Mouse (Mus musculus): ENCODE data around the gene Tex22.

Gene Tex22

DNA sequence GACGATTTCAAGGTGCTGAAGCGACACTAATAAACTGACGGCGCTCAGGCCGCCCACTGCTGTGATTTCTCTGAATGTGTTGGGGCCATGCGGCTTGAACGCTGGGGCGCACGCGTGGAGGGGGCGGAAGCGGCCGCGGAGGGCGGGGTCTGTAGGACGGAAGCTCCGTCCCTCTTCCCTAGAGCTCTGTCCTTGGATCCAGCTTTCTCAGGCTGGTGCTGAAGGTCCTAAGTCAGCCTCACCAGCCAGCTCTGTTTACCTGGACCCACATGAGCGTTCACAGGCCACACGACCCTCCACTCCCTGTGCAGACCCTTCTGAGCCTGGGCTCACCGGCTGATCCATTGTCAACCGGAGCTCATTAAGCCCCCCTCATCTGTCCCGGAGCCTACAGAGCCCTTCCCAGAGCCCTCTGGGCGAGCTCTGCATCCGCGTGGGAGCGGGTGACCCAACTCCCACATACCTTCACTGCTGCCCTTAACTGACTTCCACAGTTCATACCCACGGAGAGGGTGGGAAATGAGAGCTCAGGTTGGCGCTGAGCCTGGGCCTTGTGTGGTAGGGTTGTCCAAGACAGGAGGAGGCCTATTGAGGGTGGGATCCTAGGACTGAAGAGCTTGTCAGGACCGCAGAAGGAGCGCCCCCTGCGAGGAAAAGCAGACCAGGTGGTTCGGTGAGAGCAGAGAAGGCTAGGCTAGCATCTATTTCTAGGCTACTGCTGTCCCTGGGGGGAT, at the start of gene Tex22:
TSS of gene Tex22 (plus strand) at position 174 of the 734 bp plus-strand sequence.
- peak; percentile 75 for DNase-seq (ENCODE audit: extremely low read depth, low read depth)

DNA sequence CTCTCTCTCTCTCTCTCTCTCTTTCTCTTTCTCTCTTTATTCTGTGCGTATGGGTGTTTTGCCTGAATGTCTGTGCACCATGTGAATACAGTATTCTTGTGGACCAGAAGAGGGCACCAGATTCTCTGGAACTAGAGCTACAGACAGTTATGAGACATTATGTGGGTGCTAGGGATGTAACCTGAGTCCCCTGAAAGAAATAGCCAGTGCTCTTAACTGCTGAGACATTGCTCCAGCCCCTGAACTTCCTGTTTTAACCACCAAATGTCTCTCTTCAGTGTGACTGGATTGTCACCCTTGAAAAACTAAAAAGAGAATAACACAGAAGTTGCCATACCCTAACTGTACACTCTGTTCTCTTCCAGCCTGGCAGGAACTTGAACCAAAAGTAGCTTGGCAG, 47.7 kb upstream of the Tex22 start:
- peak; percentile 76 for DNase-seq (ENCODE audit: extremely low read depth, low read depth)

DNA sequence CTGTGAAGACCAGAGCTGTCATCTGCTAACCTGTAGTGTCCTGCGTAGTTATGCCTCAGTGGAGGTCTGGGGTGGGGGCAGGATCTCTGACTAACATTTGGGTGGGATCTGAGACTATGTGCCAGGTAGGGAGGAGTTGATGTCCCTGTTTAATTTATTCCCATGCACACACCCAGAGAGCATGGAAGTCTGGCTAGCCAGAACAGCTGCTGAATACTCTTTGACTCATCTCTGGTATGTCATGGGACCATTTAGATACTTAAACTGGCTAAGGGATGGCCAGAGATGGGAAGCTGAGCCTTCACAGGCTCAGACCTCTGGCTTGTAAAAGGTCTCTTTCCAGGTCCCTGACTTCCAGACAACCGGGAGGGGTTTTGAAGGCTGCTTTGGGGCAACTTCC, 46.8 kb upstream of the Tex22 start:
- DNase-seq (ENCODE audit: extremely low read depth, low read depth), result no peak

DNA sequence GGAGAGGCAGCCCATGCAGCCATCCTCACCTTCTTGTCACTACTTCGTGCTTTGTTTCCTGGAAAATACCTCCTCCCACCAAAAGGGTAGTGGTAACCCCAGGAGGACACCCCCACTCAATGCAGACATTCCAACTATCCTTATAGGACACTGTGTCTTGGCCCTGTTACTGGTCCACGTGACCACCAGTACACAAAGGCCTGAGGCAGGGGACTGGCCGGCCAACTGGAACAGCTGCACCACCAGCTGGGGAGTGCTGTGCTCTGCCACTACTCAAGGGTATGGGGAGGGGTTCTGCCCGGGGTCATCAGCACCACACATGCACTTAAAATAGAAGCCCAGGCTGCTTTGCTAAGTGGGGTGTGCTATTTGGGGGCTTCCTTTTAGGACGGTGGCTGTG, 46.2 kb upstream of the Tex22 start:
- no peak for DNase-seq (ENCODE audit: extremely low read depth, low read depth)

DNA sequence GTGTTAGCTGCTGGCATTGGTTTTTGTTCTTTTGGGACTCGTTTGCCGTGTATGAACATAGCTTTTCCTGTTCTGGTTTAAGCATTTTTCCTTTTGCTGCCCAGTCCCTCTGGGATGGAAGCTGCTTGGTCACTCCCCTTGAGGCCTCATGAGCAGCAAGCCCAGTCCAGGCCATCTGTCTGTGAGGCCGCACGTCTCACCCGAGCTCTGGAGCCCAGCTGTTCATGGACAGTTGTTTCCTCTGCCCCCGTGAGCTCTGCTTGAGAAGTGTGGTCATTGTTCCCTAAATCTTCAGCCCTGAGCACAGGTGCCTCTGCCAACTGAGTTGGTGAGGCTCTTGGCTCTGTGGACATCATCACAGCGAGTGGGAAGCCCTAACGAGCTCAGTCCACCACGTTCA, 45.4 kb upstream of the Tex22 start:
- no peak for DNase-seq (ENCODE audit: extremely low read depth, low read depth)

DNA sequence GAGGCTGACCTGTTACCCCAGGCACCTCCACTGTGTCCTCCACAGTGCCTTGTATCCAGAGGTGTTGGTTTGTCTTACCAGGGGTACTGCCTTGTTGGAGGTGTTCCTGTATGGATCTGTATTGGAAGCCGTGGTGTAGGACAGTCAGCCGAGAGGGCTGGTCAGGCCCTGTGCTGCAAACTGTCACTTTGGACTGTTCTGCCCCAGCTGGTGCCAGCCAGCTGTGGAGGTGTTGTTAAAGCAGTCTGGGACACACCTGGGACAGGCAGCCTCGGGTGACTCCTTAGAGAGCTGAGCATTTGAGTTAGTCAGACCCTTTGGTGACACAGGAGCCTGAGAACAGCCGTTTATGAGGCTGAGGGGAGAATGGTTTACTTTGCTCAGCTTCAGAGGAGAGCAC, 44.3 kb upstream of the Tex22 start:
- DNase-seq (ENCODE audit: extremely low read depth, low read depth), result no peak

DNA sequence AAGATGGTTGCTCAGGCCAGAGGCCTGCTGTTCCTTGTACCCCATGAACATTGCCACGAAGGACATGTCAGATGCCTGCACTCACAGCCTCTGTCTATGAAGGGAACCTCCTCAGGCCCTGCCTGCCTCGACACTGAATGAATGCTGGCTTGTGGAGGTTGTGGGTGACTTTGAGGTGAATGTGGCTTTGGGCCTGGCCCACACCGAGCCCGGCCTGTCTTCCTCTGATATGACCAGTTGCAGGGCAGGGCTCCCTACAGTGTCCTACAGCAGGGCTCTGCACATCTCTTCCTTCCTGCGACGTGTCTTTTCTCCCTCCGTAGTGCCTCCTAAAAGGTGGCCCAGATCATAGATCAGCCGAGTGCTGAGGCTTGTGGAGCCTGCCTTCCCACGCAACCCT, 43.3 kb upstream of the Tex22 start:
- DNase-seq (ENCODE audit: extremely low read depth, low read depth), result peak; percentile 57

DNA sequence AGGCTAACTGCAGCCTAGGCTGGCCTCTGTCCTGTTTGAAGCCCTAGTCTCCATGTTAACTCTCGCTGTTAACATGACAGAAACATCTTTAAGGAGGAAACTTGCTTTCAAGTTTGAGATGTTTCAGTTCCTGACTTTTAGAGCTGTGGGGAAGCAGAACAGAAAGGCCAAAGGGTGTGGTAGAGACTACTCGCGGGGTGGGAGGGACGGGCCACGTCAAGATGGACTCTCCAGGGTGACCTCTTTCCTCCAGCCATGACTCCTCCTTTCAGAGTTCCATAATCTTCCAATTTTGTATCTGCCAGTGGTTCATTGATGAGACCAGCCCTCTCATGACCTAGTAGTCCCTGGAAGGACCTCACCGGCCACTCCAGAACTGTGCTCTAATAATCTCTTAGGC, 42.9 kb upstream of the Tex22 start:
- DNase-seq (ENCODE audit: extremely low read depth, low read depth), result no peak

DNA sequence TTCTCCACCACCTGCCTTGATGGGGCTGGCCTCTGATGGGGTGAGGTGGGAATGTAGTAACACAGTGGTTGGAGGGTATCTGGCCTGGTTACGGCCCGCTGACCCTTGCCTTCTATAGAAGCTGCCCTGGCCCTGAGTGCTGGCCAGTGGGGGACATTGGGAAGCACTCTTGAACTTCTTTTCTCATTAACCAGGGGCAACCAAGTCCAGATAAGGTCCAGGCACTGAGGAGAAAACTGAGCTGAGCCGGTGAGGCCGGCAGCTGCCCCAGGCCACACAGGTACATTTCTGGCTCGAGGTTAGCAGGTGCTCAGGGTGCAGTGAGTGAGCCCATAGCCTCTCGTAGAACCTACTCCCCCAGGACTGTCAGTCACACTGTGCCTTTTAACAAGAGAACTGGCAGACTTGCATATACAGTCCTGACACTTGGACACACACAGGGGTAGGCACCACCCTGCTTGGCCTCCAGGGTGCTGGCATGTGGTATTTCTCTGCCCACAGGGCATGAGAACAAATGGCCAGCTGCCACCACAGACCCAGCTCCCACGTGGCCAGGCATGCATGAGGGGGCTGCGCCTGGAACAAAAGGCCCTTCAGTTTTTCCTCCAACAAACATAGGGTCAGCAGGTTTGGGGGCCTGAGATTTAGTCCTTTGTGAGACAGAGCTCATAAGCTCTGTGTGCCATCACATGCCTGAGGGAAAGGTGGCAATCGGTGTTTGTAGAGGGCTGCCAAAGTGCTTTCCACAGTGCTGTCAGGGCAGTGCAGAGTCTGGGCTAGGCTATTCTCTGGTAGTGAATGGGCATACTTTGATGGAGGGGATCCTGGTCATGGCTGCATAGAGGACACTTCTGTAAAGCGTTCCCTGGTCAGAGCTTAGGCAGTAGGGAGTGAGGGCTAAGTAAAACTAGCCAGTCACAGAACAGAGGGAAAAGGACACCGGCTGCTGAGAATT, 41.7 kb upstream of the Tex22 start:
- DNase-seq (ENCODE audit: extremely low read depth, low read depth), result no peak

DNA sequence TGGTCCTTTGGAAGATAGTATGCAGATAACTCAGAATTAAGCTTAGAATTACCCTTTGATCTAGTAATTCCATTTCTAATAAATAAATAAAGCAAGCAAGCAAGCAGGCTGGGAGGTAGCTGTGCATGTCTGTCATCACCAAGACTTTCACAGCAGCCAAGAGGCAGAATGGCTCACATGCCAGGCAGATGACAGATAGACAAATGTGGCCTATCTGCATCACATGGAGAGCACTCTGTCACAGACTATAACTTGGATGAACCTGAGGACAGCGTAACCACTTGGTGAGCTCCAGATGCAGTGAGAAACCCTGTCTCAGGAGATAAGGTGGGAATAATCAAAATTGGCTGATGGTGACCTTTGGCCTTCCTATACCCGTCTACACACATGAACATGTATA, 39.2 kb upstream of the Tex22 start:
- DNase-seq (ENCODE audit: extremely low read depth, low read depth), result no peak

DNA sequence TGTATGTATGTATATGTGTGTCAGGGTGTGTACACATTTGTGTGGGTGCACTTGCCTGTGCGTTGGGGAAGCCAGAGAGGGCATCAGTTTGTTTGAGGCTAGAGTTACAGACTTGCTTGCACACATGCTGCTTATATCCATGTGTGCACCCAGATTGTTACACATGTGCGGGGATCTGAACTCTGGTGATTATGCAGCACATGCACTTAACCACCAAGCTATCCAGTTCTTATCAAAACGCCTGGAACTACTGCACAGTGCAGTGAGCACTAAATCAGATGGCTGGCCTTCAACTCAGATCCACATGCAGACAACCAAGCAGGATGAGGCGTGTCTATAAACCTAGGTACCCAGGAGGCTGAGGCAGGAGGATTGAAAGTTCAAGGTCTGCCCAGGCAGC, 37.3 kb upstream of the Tex22 start:
- no peak for DNase-seq (ENCODE audit: extremely low read depth, low read depth)

DNA sequence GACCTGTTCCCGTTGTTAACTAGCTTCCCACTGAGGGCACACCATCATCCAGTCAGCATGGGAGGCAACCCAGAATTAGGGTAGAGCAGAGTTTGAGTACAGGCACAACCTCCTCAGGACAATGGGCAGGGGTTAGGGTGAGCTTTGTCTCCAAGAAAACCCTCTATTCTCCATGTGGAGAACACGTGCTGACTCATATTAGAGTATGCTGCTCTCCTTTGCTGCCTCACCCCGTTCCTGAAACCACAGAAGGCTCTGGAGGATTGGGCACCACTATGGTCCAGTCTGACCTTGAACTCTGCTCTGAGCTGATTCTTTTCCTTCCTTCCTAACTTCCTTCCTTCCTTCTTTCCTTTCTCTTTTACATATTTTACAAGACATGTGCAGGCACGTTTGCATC, 35.9 kb upstream of the Tex22 start:
- DNase-seq (ENCODE audit: extremely low read depth, low read depth), result no peak

DNA sequence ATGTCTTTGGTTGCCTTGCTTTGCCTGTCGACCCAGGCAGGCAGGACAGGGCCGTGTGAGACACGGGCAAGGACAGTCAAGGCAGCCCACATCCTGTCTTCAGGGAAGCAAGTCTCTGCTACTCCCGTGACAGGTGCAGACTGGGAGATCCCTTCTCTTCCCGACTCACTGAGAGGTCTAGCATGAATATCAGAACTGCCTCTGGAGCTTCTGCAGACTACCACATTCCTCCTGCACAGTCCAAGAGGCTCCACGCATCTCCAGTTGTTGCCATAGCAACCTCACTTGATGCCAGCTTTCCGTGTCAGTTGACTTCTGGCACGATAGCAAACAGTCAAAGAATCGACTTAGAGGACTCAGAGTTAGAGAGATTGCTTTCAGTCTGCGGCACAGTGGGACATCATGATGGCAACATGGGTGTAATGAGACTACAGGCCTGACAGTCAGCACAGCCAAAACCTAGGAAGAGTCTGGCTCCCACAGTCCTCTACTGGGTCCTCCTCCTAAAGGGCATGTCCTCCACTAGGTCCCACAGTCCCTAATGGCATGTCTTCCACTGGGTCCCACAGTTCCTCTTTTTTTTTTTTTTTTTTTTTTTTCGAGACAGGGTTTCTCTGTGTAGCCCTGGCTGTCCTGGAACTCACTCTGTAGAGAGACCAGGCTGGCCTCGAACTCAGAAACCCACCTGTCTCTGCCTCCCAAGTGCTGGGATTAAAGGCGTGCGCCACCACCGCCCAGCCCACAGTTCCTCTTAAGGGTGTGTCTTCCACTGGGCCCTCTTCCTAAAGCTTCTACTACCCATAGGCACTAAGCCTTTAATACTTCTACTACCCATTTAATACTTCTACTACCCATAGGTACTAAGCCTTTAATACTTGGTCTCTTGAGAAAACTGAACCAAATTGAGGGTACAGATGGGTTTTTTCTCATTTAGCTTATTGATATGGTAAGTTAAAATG, 32.5 kb upstream of the Tex22 start:
- DNase-seq (ENCODE audit: extremely low read depth, low read depth), result peak; percentile 77

DNA sequence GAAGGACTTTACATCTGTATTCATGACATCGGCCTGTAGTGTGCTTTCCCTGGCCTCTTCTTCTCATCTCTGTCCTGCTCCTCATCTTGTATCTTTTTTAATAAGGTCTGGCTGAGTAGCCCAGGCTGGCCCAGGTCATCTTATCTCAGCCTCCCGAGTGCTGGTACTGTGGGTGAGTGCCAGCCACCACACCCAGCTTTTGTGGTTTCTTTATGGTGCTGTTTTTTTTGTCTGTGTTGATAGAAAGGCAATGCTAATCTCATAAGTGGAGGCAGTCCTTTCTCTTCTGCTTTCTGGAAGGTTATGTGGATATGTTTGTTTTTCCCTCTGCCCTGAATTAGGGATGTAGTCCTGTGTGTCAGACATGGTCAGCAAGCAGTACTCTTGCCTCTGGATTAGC, 31.8 kb upstream of the Tex22 start:
- DNase-seq (ENCODE audit: extremely low read depth, low read depth), result peak; percentile 99

DNA sequence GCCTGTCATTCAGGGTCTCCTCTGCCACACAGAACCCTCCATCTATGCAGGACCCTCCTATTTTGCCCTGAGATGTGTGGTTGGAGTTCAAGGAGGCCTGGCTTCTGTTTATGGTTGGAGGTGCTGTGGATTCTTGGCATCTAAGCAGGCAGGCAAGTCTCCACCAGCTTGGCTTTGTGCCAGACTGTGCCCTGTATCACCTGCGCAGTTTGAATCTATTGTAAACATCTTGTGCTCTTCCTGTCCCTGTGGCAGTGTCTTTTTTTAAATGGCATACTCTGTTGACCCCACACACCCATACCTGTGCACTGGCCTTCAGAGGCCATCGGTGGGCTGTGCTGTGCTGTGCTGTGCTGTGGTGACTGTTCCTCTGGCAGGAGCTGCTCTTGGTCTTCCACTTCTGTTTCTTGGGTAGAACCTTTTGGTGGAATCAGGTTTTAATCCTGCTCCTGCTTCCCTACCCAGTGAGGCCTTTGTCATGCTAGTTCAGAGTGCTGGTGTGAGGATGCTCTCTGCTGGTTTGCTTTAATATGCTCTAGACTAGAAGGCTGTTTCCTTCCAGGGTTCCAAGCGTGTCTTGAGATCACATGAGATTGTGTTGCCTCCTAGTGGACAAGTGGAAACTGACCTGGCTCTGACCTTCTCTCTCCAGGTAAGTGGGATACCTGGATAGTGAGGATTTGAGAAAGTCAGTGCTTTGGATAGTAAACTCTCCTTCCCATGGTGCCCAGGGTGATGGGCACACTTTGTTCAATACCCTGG, 29.2 kb upstream of the Tex22 start:
- DNase-seq (ENCODE audit: extremely low read depth, low read depth), result no peak

DNA sequence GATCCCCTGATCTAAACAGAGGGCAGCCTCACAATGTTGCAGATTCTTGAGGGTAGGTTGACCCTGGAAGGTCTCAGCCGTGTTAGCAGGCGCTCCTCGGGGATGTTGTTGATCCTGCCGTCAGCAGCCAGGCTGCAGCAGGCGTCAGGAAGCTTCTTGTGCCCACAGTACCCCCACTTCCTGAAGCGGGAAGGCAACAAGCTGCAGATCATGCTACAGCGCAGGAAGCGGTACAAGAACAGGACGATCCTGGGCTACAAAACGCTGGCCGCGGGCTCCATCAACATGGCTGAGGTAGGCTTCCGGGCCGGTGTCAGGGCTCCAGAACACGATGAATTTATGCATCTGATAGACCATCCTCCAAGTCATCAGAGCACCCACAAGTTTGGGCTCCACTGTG, 27.4 kb upstream of the Tex22 start:
- no peak for DNase-seq (ENCODE audit: extremely low read depth, low read depth)

DNA sequence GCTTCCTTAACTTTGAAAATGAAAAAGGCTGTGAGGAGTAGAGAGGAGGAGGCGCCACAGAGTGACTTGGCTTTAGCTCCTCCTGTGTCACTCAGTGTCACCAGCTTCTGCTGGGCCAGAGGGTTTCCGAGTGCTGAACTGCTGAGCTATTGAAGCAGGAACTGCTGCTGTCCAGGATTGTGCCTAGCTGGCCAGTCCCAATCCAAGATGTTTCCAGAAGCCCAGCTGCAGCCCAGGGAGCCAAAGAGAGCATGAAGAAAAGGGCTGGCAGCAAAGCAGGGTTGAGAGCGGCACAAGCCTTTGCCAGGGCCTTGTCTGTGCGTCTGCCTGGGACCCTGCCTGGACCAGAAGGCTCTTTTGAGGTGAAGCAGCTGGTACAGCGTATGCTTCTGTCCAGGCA, 26.2 kb upstream of the Tex22 start:
- DNase-seq (ENCODE audit: extremely low read depth, low read depth), result no peak

DNA sequence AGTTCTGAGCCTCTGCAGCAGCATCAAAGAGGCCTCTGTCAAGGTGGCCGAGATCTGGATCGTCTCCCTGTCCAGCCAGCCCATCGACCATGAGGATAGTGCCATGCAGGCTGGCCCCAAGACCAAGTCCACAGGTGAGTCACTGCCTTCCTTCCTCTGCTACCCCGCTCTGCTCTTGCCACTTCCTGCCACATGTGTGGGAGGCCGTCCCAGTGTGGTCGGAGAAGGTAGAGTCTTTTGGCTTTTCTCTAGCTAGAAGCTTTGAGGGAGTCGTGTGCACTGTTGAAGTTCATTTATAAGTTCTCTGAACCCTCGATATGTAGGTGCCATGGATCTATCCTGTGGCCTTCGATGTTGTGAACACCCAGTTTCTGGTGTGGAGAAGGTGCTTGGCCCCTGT, 24.5 kb upstream of the Tex22 start:
- DNase-seq (ENCODE audit: extremely low read depth, low read depth), result no peak

DNA sequence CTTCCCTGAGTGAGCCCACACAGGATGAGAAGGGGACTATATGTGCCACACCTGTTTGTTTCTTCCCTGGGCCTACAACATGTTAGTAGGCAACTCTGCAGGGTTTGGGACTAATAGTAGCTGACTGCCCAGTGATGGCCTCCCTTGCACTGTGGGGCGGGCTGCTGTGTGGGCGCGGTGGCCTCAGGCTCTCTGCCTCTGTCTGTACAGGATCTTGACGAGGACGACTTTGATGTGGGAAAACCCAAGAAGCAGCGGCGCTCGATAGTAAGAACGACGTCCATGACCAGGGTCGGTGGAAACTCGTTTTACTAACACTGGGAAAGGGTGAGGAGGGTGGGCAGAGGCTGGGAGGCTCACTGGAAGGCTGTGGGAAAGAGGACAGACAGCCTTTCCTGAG, 23.6 kb upstream of the Tex22 start:
- DNase-seq (ENCODE audit: extremely low read depth, low read depth), result no peak

DNA sequence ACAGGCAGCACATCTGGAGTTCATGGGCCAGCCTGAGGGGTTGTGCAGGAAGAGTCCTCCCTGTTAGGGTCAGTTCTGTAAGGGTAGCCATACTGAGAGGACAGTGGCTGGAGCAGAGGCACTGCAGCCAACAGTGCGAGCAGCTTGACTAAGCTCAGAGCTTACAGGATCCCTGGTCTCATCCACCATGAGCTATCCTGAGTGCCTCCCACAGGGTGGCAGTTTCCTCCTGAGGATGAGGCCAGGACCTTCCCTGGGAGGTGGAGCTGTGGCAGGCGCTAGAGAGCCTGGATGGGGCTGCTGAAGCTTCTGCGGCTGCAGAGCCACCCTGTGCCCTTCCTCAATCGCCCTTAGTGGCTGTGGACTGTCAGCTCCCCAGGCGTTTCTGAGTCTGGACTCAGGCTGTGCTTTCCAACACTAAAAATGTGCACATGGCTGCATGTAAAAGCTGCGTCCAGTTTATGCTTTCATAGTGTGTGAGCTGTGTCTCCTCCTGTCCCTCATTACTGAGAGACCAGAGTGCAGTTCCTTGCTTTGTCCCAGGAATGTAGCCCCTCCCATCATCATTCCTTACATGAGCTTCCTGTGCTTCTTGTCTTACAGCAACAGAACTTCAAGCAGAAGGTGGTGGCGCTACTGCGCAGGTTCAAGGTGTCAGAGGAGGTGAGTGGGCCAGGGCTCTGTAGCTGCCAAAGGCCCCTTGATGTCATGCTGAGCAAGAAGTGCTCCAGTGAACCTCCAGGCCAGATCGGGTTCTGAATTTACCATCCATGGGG, 22.5 kb upstream of the Tex22 start:
- DNase-seq (ENCODE audit: extremely low read depth, low read depth), result no peak

Data from MEL-GATA-1-ER (cell line).